Mouse (Mus musculus): Measurements from ENCODE around the gene Ahrr.
A peak's percentile ranks its signal among the peaks of the same experiment; 100 is the strongest.

The Ahrr gene

GRCm38 (mm10) chr13:74292167-74292566, at the start of gene Ahrr:
Gene Ahrr, minus strand, starts transcription at chr13:74292331.
- DNase-seq (ENCODE audit: low spot score): peak; percentile 34

GRCm38 (mm10) chr13:74341036-74341435, 48.9 kb upstream of the Ahrr start:
- peak; percentile 54 for DNase-seq (ENCODE audit: low spot score)

GRCm38 (mm10) chr13:74329321-74329720, 37.2 kb upstream of the Ahrr start:
- no peak for DNase-seq (ENCODE audit: low spot score)

GRCm38 (mm10) chr13:74317170-74317849, 25.2 kb upstream of the Ahrr start, which contains the start of gene Pdcd6:
Gene Pdcd6, minus strand, starts transcription at chr13:74317580.
- peak; percentile 98 for DNase-seq (ENCODE audit: low spot score)

GRCm38 (mm10) chr13:74316789-74317169, 24.6 kb upstream of the Ahrr start:
- no peak for DNase-seq (ENCODE audit: low spot score)

- DNase-seq (ENCODE audit: low spot score): no peak
Measured at GRCm38 (mm10) chr13:74316386-74316785, 24.3 kb upstream of the Ahrr start.

- no peak for DNase-seq (ENCODE audit: low spot score)
Measured at GRCm38 (mm10) chr13:74314616-74315015, 22.5 kb upstream of the Ahrr start.

- no peak for DNase-seq (ENCODE audit: low spot score)
Measured at GRCm38 (mm10) chr13:74305780-74306179, 13.6 kb upstream of the Ahrr start.

- DNase-seq (ENCODE audit: low spot score): no peak
Measured at GRCm38 (mm10) chr13:74305380-74305779, 13.2 kb upstream of the Ahrr start.

- no peak for DNase-seq (ENCODE audit: low spot score)
Measured at GRCm38 (mm10) chr13:74302050-74303037, 10.2 kb upstream of the Ahrr start.

GRCm38 (mm10) chr13:74301607-74301984, 9.5 kb upstream of the Ahrr start:
- peak; percentile 42 for DNase-seq (ENCODE audit: low spot score)

- DNase-seq (ENCODE audit: low spot score): peak; percentile 57
Measured at GRCm38 (mm10) chr13:74300925-74301606, 8.9 kb upstream of the Ahrr start.

- DNase-seq (ENCODE audit: low spot score): no peak
Measured at GRCm38 (mm10) chr13:74296376-74296775, 4.2 kb upstream of the Ahrr start.

- no peak for DNase-seq (ENCODE audit: low spot score)
Measured at GRCm38 (mm10) chr13:74289646-74290045, 2.5 kb downstream of the Ahrr start.

GRCm38 (mm10) chr13:74282299-74282698, 9.8 kb downstream of the Ahrr start:
- no peak for DNase-seq (ENCODE audit: low spot score)

GRCm38 (mm10) chr13:74275726-74276125, 16.4 kb downstream of the Ahrr start:
- no peak for DNase-seq (ENCODE audit: low spot score)

- DNase-seq (ENCODE audit: low spot score): peak; percentile 18
Measured at GRCm38 (mm10) chr13:74260231-74260992, 31.7 kb downstream of the Ahrr start.

- DNase-seq (ENCODE audit: low spot score): peak; percentile 62
Measured at GRCm38 (mm10) chr13:74259460-74260230, 32.5 kb downstream of the Ahrr start.

GRCm38 (mm10) chr13:74246494-74246893, 45.6 kb downstream of the Ahrr start:
- no peak for DNase-seq (ENCODE audit: low spot score)

- no peak for DNase-seq (ENCODE audit: low spot score)
Measured at GRCm38 (mm10) chr13:74245899-74246231, 46.3 kb downstream of the Ahrr start.
